In genomic region chr19:30031468-30031931, GRCm38 (mm10) we compare ENCODE assay signal across 8 mouse cellular contexts. TPM values are rescaled to one million over a fixed set of nuclear protein-coding genes. Genes with fewer than 3 reads are reported as not detected.
DNase-seq lines count a peak whose midpoint lies in the region; ATAC-seq and TF ChIP-seq lines count a peak whose summit lies in the region.

No protein-coding gene starts in this region.

- H3K27ac ChIP-seq in forebrain, embryonic 14.5 days (ENCODE audit: low read depth, low read length) = no peak overlapping the region; the same call in 1 of the 2 replicates
- H3K27ac ChIP-seq in kidney, embryonic 16.5 days (ENCODE audit: low read length) = peak overlapping the region; percentile 96
- peak overlapping the region; percentile 97 for H3K27ac ChIP-seq in midbrain, embryonic 15.5 days

- DNase-seq in 416B (ENCODE audit: low read depth) = peak; percentile 66
- peak; percentile 50 for DNase-seq in forebrain, embryonic 14.5 days (ENCODE audit: low spot score)
- no peak for DNase-seq in thymus, postnatal 36 days

- ATAC-seq in forebrain, embryonic 14.5 days = no peak
- no peak for ATAC-seq in kidney, embryonic 16.5 days (ENCODE audit: low FRiP score, low TSS enrichment)
- no peak for ATAC-seq in midbrain, embryonic 15.5 days (replicated peaks)
- ATAC-seq in inflammation-experienced regulatory T-cells, adult 6 months = no peak
- no peak for ATAC-seq in megakaryocyte progenitor cell, adult 5-6 weeks (replicated peaks; ENCODE audit: poor library complexity)

- H3K9ac ChIP-seq in forebrain, embryonic 14.5 days (ENCODE audit: low read length) = peak overlapping the region; percentile 99
- peak overlapping the region; percentile 100 for H3K9ac ChIP-seq in kidney, embryonic 16.5 days (replicated peaks; ENCODE audit: low read length)
- peak overlapping the region; percentile 100 for H3K9ac ChIP-seq in midbrain, embryonic 15.5 days

- TF ChIP-seq CTCF in E14TG2a.4 (conservative IDR thresholded peaks at IDR 0.05; ENCODE audit: low read length) = no peak

- peak overlapping the region; percentile 87 for H3K4me2 ChIP-seq in forebrain, embryonic 14.5 days (ENCODE audit: low read length)
- peak overlapping the region; percentile 73 for H3K4me2 ChIP-seq in kidney, embryonic 16.5 days (replicated peaks; ENCODE audit: low read depth, low read length)
- H3K4me2 ChIP-seq in midbrain, embryonic 15.5 days = peak overlapping the region; percentile 74

- H3K36me3 ChIP-seq in E14TG2a.4 (ENCODE audit: insufficient read depth, low read length) = peaks cover 6% of the 10 kb centered on the region
- H3K36me3 ChIP-seq in forebrain, embryonic 14.5 days (ENCODE audit: control insufficient read depth, insufficient read depth, low read length) = no peaks in the 10 kb centered on the region
- H3K36me3 ChIP-seq in kidney, embryonic 16.5 days (ENCODE audit: insufficient read depth, low read length) = no peaks in the 10 kb centered on the region
- H3K36me3 ChIP-seq in midbrain, embryonic 15.5 days (replicated peaks) = no peaks in the 10 kb centered on the region

- no peaks in the 10 kb centered on the region for H3K9me3 ChIP-seq in E14TG2a.4 (ENCODE audit: low read length)
- H3K9me3 ChIP-seq in forebrain, embryonic 14.5 days (replicated peaks; ENCODE audit: control insufficient read depth, low read length) = no peaks in the 10 kb centered on the region
- H3K9me3 ChIP-seq in kidney, embryonic 16.5 days (ENCODE audit: low read length) = no peaks in the 10 kb centered on the region
- no peaks in the 10 kb centered on the region for H3K9me3 ChIP-seq in midbrain, embryonic 15.5 days

- WGBS in forebrain, embryonic 14.5 days = 1% methylated on average over 7 of the region's 7 CpGs
- WGBS in kidney, embryonic 16.5 days = under 1% methylated on average over 7 of the region's 7 CpGs
- 3% methylated on average over 7 of the region's 7 CpGs for WGBS in midbrain, embryonic 15.5 days

- peaks cover 57% of the 10 kb centered on the region for H3K4me1 ChIP-seq in E14TG2a.4 (replicated peaks; ENCODE audit: low read depth, low read length)
- peaks cover 41% of the 10 kb centered on the region for H3K4me1 ChIP-seq in forebrain, embryonic 14.5 days (ENCODE audit: control insufficient read depth, insufficient read depth, low read length)
- H3K4me1 ChIP-seq in kidney, embryonic 16.5 days (ENCODE audit: insufficient read depth, low read length) = peaks cover 19% of the 10 kb centered on the region
- H3K4me1 ChIP-seq in midbrain, embryonic 15.5 days = peaks cover 49% of the 10 kb centered on the region

- peaks cover 45% of the 10 kb centered on the region for H3K27me3 ChIP-seq in E14TG2a.4 (ENCODE audit: insufficient read depth, low read length)
- no peaks in the 10 kb centered on the region for H3K27me3 ChIP-seq in forebrain, embryonic 14.5 days (replicated peaks; ENCODE audit: control insufficient read depth, insufficient read depth, low read length)
- no peaks in the 10 kb centered on the region for H3K27me3 ChIP-seq in kidney, embryonic 16.5 days (ENCODE audit: insufficient read depth, low read length)
- H3K27me3 ChIP-seq in midbrain, embryonic 15.5 days (replicated peaks) = no peaks in the 10 kb centered on the region

- peak overlapping the region; percentile 93 for H3K4me3 ChIP-seq in E14TG2a.4 (replicated peaks; ENCODE audit: low read length)
- peak overlapping the region; percentile 99 for H3K4me3 ChIP-seq in forebrain, embryonic 14.5 days (ENCODE audit: low read depth, low read length)
- peak overlapping the region; percentile 99 for H3K4me3 ChIP-seq in kidney, embryonic 16.5 days (ENCODE audit: low read length)
- H3K4me3 ChIP-seq in midbrain, embryonic 15.5 days = peak overlapping the region; percentile 99

RNA-seq across cellular contexts. Expression of gene Uhrf2, which starts 1.2 kb away (rescaled TPM):
- polyA plus RNA-seq in forebrain, embryonic 14.5 days (2014; fragmentation: Nextera tagmentation; extraction: Ambion mirVana) = 54.6 and 56.6 TPM in 2 replicates
- 67.0 and 85.6 TPM in 2 replicates for polyA plus RNA-seq in kidney, embryonic 16.5 days (2015; fragmentation: Nextera tagmentation; extraction: Ambion mirVana)
- 54.2 and 57.0 TPM in 2 replicates for polyA plus RNA-seq in midbrain, embryonic 15.5 days (2015; fragmentation: Nextera tagmentation; extraction: Ambion mirVana)
- polyA plus RNA-seq in inflammation-experienced regulatory T-cells, adult 6 months (2017; shearing (Covaris generic)) = 10 to 100 TPM; 34.5 to 56.0 (median 40.4) TPM
- total RNA-seq in megakaryocyte progenitor cell, adult 5-6 weeks (2015) = 83.9 and 91.4 TPM in 2 replicates
- total RNA-seq in megakaryocyte progenitor cell, adult 5-6 weeks (2017) = 58.5 and 84.4 TPM in 2 replicates

RNA-seq across cellular contexts. Expression of gene Trpd52l3, which starts 27.9 kb away (rescaled TPM):
- not detected in 2 replicates for polyA plus RNA-seq in forebrain, embryonic 14.5 days (2014; fragmentation: Nextera tagmentation; extraction: Ambion mirVana)
- 0.06 TPM in 1 of 2 replicates, not detected in the other for polyA plus RNA-seq in kidney, embryonic 16.5 days (2015; fragmentation: Nextera tagmentation; extraction: Ambion mirVana)
- not detected in 2 replicates for polyA plus RNA-seq in midbrain, embryonic 15.5 days (2015; fragmentation: Nextera tagmentation; extraction: Ambion mirVana)
- polyA plus RNA-seq in inflammation-experienced regulatory T-cells, adult 6 months (2017; shearing (Covaris generic)) = not detected
- total RNA-seq in megakaryocyte progenitor cell, adult 5-6 weeks (2015) = not detected in 2 replicates
- not detected in 2 replicates for total RNA-seq in megakaryocyte progenitor cell, adult 5-6 weeks (2017)

Comparison
In these comparisons a context has a peak if more than half of its experiments do, and no peak if none do; other contexts are left out.
1. DNase-seq: peak in 416B (single experiment) and forebrain, embryonic 14.5 days (single experiment); none in thymus, postnatal 36 days (0 of 2).
2. Peak in every context shown above with its lines, with median percentiles within 50 percentile points of each other: H3K4me3 ChIP-seq, H3K4me2 ChIP-seq and H3K9ac ChIP-seq.